Mouse (Mus musculus) MEL (cell line): ENCODE results near the gene Gm12185. TPM values are rescaled to one million over a fixed set of nuclear protein-coding genes. Genes with fewer than 3 reads are reported as not detected.

Source experiments
- DNase-seq: peaks from one replicate; pipeline ENCODE4 v3.0.0; 2011; ENCODE audit warnings: low read depth, low spot score
- H3K27ac ChIP-seq: 2 replicates; pipeline ENCODE4 v1.5.1; 2012; ENCODE audit warnings: low read depth, mild to moderate bottlenecking, control low read depth, low read length, moderate library complexity; ENCODE audit not compliant: control insufficient read depth
- H3K27me3 ChIP-seq, 2 experiments: fragments of 150-350 bp in 1 of 2; sonication (generic) in 1 of 2; 2 replicates each; pipeline ENCODE4 v1.6.1; 2012; ENCODE audit warnings: low read length in 2 of 2, mild to moderate bottlenecking in 2 of 2, improper control_type of control experiment in 1 of 2, moderate library complexity in 1 of 2; ENCODE audit not compliant: insufficient read depth in 2 of 2, control insufficient read depth in 1 of 2
- H3K36me3 ChIP-seq, 2 experiments: 2 replicates each; pipeline ENCODE4 v1.6.1; 2012 to 2014; ENCODE audit warnings: low read length in 2 of 2, improper control_type of control experiment in 1 of 2, inconsistent platforms in 1 of 2, mild to moderate bottlenecking in 1 of 2; ENCODE audit not compliant: insufficient read depth in 2 of 2, control insufficient read depth in 1 of 2
- H3K4me1 ChIP-seq, 2 experiments: fragments of 150-350 bp in 1 of 2; sonication (generic) in 1 of 2; 2 replicates each; pipeline ENCODE4 v1.6.1; 2012; ENCODE audit warnings: low read length in 2 of 2, improper control_type of control experiment in 1 of 2, mild to moderate bottlenecking in 1 of 2; ENCODE audit not compliant: insufficient read depth in 2 of 2, control insufficient read depth in 1 of 2
- H3K4me3 ChIP-seq, 2 experiments: fragments of 150-350 bp in 1 of 2; sonication (generic) in 1 of 2; 2 replicates each; pipeline ENCODE4 v1.5.1; 2012; ENCODE audit warnings: low read depth in 2 of 2, low read length in 2 of 2, mild to moderate bottlenecking in 2 of 2, moderate library complexity in 2 of 2, control low read depth in 1 of 2, improper control_type of control experiment in 1 of 2; ENCODE audit not compliant: control insufficient read depth in 1 of 2, insufficient read depth in 1 of 2
- H3K79me2 ChIP-seq: 2 replicates; pipeline ENCODE4 v1.6.1; 2012; ENCODE audit warnings: mild to moderate bottlenecking, low read length, moderate library complexity; ENCODE audit not compliant: control insufficient read depth, poor library complexity, insufficient read depth
- H3K9ac ChIP-seq: 2 replicates; pipeline ENCODE4 v1.6.1; 2012; ENCODE audit warnings: low read depth, mild to moderate bottlenecking, control low read depth, low read length, moderate library complexity; ENCODE audit not compliant: control insufficient read depth, poor library complexity, severe bottlenecking
- H3K9me3 ChIP-seq: fragments of 150-350 bp; sonication (generic); replicated peaks from 2 replicates; pipeline ENCODE4 v1.6.1; 2012; ENCODE audit warnings: mild to moderate bottlenecking, low read length, improper control_type of control experiment, moderate library complexity; ENCODE audit not compliant: insufficient read depth
- CHD1 ChIP-seq: IDR thresholded peaks from 2 replicates; pipeline ENCODE4 v1.6.1; 2012; ENCODE audit warnings: low read depth, mild to moderate bottlenecking, inconsistent platforms, low read length, improper control_type of control experiment
- ELF1 ChIP-seq: IDR thresholded peaks from 2 replicates; pipeline ENCODE4 v1.6.1; 2014; ENCODE audit warnings: low read depth, mild to moderate bottlenecking, inconsistent platforms, low read length, improper control_type of control experiment, moderate library complexity
- ETS1 ChIP-seq: IDR thresholded peaks from 2 replicates; pipeline ENCODE4 v1.6.1; 2012; ENCODE audit warnings: low read depth, mild to moderate bottlenecking, inconsistent platforms, low read length, improper control_type of control experiment, moderate library complexity
- JUND ChIP-seq: IDR thresholded peaks from 2 replicates; pipeline ENCODE4 v1.6.1; 2011; ENCODE audit warnings: low read depth, mild to moderate bottlenecking, improper control_type of control experiment, low read length
- MAFK ChIP-seq: IDR thresholded peaks from 2 replicates; pipeline ENCODE4 v1.6.1; 2011; ENCODE audit warnings: low read depth, mild to moderate bottlenecking, low read length, improper control_type of control experiment, borderline replicate concordance
- MAX ChIP-seq: IDR thresholded peaks from 2 replicates; pipeline ENCODE4 v1.6.1; 2011; ENCODE audit warnings: low read length, improper control_type of control experiment
- MAZ ChIP-seq: IDR thresholded peaks from 2 replicates; pipeline ENCODE4 v1.6.1; 2012; ENCODE audit warnings: low read depth, mild to moderate bottlenecking, inconsistent platforms, low read length, improper control_type of control experiment
- MEF2A ChIP-seq: IDR thresholded peaks from 2 replicates; pipeline ENCODE4 v1.6.1; 2014; ENCODE audit warnings: low read depth, mild to moderate bottlenecking, inconsistent platforms, low read length, improper control_type of control experiment; ENCODE audit not compliant: poor library complexity, insufficient replicate concordance, severe bottlenecking; ENCODE audit errors: extremely low read depth
- MXI1 ChIP-seq: IDR thresholded peaks from 2 replicates; pipeline ENCODE4 v1.6.1; 2011; ENCODE audit warnings: mild to moderate bottlenecking, low read depth, low read length, improper control_type of control experiment
- MYB ChIP-seq: IDR thresholded peaks from 2 replicates; pipeline ENCODE4 v1.6.1; 2011; ENCODE audit warnings: mild to moderate bottlenecking, low read depth, low read length, improper control_type of control experiment
- MYC ChIP-seq: IDR thresholded peaks from 2 replicates; pipeline ENCODE4 v1.6.1; 2011; ENCODE audit warnings: low read depth, mild to moderate bottlenecking, low read length, improper control_type of control experiment, moderate library complexity
- POLR2A ChIP-seq, 2 experiments: IDR thresholded peaks; 2 replicates each; pipeline ENCODE4 v1.6.1; 2011 to 2012; ENCODE audit warnings: low read length in 2 of 2, mild to moderate bottlenecking in 2 of 2, control low read depth in 1 of 2, improper control_type of control experiment in 1 of 2, low read depth in 1 of 2, moderate library complexity in 1 of 2; ENCODE audit not compliant: control insufficient read depth in 1 of 2, insufficient read depth in 1 of 2, poor library complexity in 1 of 2
- RAD21 ChIP-seq: IDR thresholded peaks from 2 replicates; pipeline ENCODE4 v1.6.1; 2011; ENCODE audit warnings: mild to moderate bottlenecking, low read depth, low read length, improper control_type of control experiment
- RCOR1 ChIP-seq: IDR thresholded peaks from 2 replicates; pipeline ENCODE4 v1.6.1; 2012; ENCODE audit warnings: low read depth, mild to moderate bottlenecking, inconsistent platforms, low read length, improper control_type of control experiment
- SIN3A ChIP-seq: IDR thresholded peaks from 2 replicates; pipeline ENCODE4 v1.6.1; 2012; ENCODE audit warnings: low read length, improper control_type of control experiment, inconsistent platforms
- SMC3 ChIP-seq: IDR thresholded peaks from 2 replicates; pipeline ENCODE4 v1.6.1; 2011; ENCODE audit warnings: low read depth, low read length, improper control_type of control experiment
- ZC3H11A ChIP-seq: IDR thresholded peaks from 2 replicates; pipeline ENCODE4 v1.6.1; 2012; ENCODE audit warnings: low read depth, mild to moderate bottlenecking, inconsistent platforms, low read length, improper control_type of control experiment
- ZNF384 ChIP-seq: IDR thresholded peaks from 2 replicates; pipeline ENCODE4 v1.6.1; 2012; ENCODE audit warnings: low read depth, mild to moderate bottlenecking, inconsistent platforms, low read length, improper control_type of control experiment
- polyA plus RNA-seq, 2 experiments: library from polyadenylated mRNA; stranded (reverse) in 1 of 2; unstranded in 1 of 2; fragments of >175 nt in 1 of 2; fragments of >200 nt in 1 of 2; gene quantifications; 2 replicates each; pipeline versions ENCODE4 v1.2.1 to v1.2.4; 2012; ENCODE audit warnings: low replicate concordance in 2 of 2, low read depth in 1 of 2; ENCODE audit not compliant: insufficient read length in 2 of 2, insufficient read depth in 1 of 2, missing spikeins in 1 of 2
- total RNA-seq: library from RNA; depleted of rRNA; stranded (reverse); fragments of 300-350 nt; gene quantifications from 2 replicates; pipeline ENCODE4 v1.2.3, GENCODE M21; 2012

Gene Gm12185
- total and polyA plus RNA-seq, 3 experiments, result not detected

GRCm38 (mm10) chr11:48870781-48871180, 121.2 kb downstream of the Gm12185 start (continued):
- TF ChIP-seq SIN3A (0 out of 2 replicates have a peak, but pooled peaks have one; percentile 10), POLR2A (IDR thresholded peaks at IDR 0.05; ENCODE audit: control insufficient read depth in 1 of 2, insufficient read depth in 1 of 2, low read depth in 1 of 2, low read length in 2 of 2, poor library complexity in 1 of 2) (peak in 1 of 2 experiments; percentile 49; a peak in 2 of 4 replicates), ZNF384 (no peak), SMC3 (no peak), MXI1 (peak; percentile 37; the same call in 1 of the 2 replicates), ELF1 (no peak), ZC3H11A (0 out of 2 replicates have a peak, but pooled peaks have one; percentile 9), MYC (no peak; the same call in 1 of the 2 replicates), CHD1 (no peak), RAD21 (no peak), JUND (0 out of 2 replicates have a peak, but pooled peaks have one; percentile 51)
- TF ChIP-seq, all 39 proteins: peak for 14

DNA sequence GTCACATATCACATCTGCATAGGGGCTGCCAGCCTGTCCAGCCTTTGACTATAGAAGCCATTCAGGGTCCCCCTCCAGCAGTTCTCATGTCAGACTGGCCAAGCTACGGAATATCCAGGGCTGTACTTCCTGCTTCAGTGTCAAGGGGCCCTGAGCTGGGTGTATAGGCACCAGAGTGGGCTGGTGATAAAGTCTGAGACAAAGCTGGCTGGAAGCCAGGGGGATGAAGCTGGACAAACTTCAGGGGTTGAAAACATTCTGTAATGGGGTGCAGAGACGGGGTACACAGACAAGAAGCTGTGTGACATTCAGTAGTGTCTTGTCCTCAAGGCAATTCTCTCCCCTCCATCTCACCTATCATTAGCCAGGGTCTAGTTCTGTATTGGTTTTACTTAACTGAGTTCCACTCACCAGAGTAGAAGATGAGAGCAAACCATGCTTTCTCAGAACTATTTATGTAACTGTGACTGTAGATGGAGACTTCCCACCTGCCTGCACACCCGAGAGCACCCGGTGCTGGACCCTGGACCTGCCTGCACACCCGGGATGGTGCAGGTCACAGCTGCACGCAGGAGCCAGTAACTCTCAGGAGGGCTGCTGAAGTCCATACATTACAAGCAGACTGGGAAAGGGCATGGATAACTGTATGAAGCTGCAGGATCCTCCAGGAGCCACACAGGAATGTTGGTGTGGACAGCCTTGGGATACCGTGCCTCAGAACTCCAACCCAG, 122.5 kb downstream of the Gm12185 start:
- TF ChIP-seq MAX, result 0 out of 2 replicates have a peak, but pooled peaks have one; percentile 12
- no peak for TF ChIP-seq RCOR1
- peak; percentile 62 for TF ChIP-seq ETS1
- peak; percentile 19; the same call in 1 of the 2 replicates for TF ChIP-seq SMC3
- 0 out of 2 replicates have a peak, but pooled peaks have one; percentile 43 for TF ChIP-seq MAZ
- TF ChIP-seq MAFK, result no peak
- TF ChIP-seq ELF1, result peak; percentile 68
- TF ChIP-seq MYB, result no peak
- TF ChIP-seq CHD1, result peak; percentile 64; the same call in 1 of the 2 replicates
- TF ChIP-seq MEF2A, result no peak
- TF ChIP-seq MYC, result 0 out of 2 replicates have a peak, but pooled peaks have one; percentile 6
- TF ChIP-seq SIN3A, result 0 out of 2 replicates have a peak, but pooled peaks have one; percentile 60
- Histone ChIP-seq H3K9me3 (no peaks in the 10 kb centered on the region), H3K9ac (peak overlapping the region; percentile 89), H3K4me3 (peak overlapping the region; percentile 36 to 86), H3K79me2 (peaks cover 16% of the 10 kb centered on the region; the same call in 1 of the 2 replicates), H3K27me3 (no peaks in the 10 kb centered on the region), H3K4me1 (peaks cover 12 to 30% of the 10 kb centered on the region in 2 experiments), H3K27ac (peak overlapping the region; percentile 13), H3K36me3 (peaks cover 0 to 23% of the 10 kb centered on the region in 2 experiments; a peak in 3 of 4 replicates)
- peak; percentile 81 for DNase-seq
